In the genomic region with DNA sequence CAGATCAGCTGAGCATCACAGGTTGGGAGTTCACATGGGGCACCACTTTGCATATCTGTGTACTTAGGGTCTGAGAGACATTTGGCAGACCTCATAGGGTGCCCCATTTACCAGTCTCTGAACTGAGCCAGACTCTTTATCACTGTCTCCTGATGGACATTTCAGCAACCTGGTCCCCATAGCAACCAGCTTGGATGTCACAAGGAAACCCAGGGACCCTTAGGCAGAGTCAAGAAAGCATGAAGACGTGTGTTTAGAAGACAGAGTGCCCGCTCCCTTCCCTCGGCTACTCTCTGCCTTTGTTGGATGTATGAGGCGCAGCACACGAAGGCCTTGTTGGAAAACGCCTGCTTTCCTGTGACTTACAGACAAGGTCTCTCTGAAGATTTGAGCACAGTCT, we compare ENCODE assay signal across 29 mouse cellular contexts. TPM values are rescaled to one million over a fixed set of nuclear protein-coding genes. Genes with fewer than 3 reads are reported as not detected.
DNase-seq lines count a peak whose midpoint lies in the region; ATAC-seq and TF ChIP-seq lines count a peak whose summit lies in the region.
"Had no signal": no experiment of that assay in that cellular context is flagged by ENCODE, and none has a peak within 500 bp of the region (broad histone marks: within the 10 kb centered on the region; RNA-seq: fewer than 3 reads in every experiment).

No protein-coding gene starts in this region.

- H3K9me3 ChIP-seq in forebrain, postnatal 0 days (ENCODE audit: low read length): no peaks in the 10 kb centered on the region
- no peaks in the 10 kb centered on the region for H3K9me3 ChIP-seq in forebrain, embryonic 14.5 days (replicated peaks; ENCODE audit: control insufficient read depth, low read length)
- H3K9me3 ChIP-seq in hindbrain, embryonic 12.5 days (replicated peaks): no peaks in the 10 kb centered on the region
- no peaks in the 10 kb centered on the region for H3K9me3 ChIP-seq in hindbrain, embryonic 11.5 days (ENCODE audit: control insufficient read depth, low read length)
- no peaks in the 10 kb centered on the region for H3K9me3 ChIP-seq in hindbrain, embryonic 16.5 days (ENCODE audit: control insufficient read depth, low read length)
- no peaks in the 10 kb centered on the region for H3K9me3 ChIP-seq in midbrain, embryonic 16.5 days (replicated peaks; ENCODE audit: control insufficient read depth, low read length, poor library complexity, severe bottlenecking)
- H3K9me3 ChIP-seq: embryonic facial prominence, embryonic 10.5 days; embryonic facial prominence, embryonic 15.5 days; forebrain, embryonic 15.5 days; heart, embryonic 10.5 days; heart, embryonic 15.5 days; kidney, embryonic 15.5 days; limb, embryonic 13.5 days; neural tube, embryonic 12.5 days had no signal

- no peak overlapping the region for H3K4me3 ChIP-seq in forebrain, postnatal 0 days (ENCODE audit: low read depth, low read length)
- H3K4me3 ChIP-seq in forebrain, embryonic 14.5 days (ENCODE audit: low read depth, low read length): no peak overlapping the region
- no peak overlapping the region for H3K4me3 ChIP-seq in hindbrain, embryonic 12.5 days
- no peak overlapping the region for H3K4me3 ChIP-seq in hindbrain, embryonic 11.5 days (ENCODE audit: low read depth, low read length)
- H3K4me3 ChIP-seq in hindbrain, embryonic 16.5 days (ENCODE audit: low read length): no peak overlapping the region
- no peak overlapping the region for H3K4me3 ChIP-seq in midbrain, embryonic 16.5 days (ENCODE audit: low read depth, low read length)
- H3K4me3 ChIP-seq: embryonic facial prominence, embryonic 10.5 days; embryonic facial prominence, embryonic 15.5 days; forebrain, embryonic 15.5 days; heart, embryonic 10.5 days; heart, embryonic 15.5 days; kidney, embryonic 15.5 days; limb, embryonic 13.5 days; neural tube, embryonic 12.5 days had no signal

- TF ChIP-seq CTCF in forebrain, postnatal 0 days (IDR thresholded peaks at IDR 0.05; ENCODE audit: low read depth): no peak

- 0 out of 2 replicates have a peak, but pooled peaks have one; percentile 11 for ATAC-seq in forebrain, postnatal 0 days
- ATAC-seq in forebrain, embryonic 14.5 days: no peak
- ATAC-seq in hindbrain, embryonic 12.5 days (ENCODE audit: low FRiP score): peak; percentile 29; the same call in 1 of the 2 replicates
- ATAC-seq in hindbrain, embryonic 11.5 days (ENCODE audit: low FRiP score): no peak
- peak; percentile 19; the same call in 1 of the 2 replicates for ATAC-seq in hindbrain, embryonic 16.5 days
- peak; percentile 61; the same call in 1 of the 2 replicates for ATAC-seq in midbrain, embryonic 16.5 days
- ATAC-seq: Patski had no signal

- H3K4me2 ChIP-seq in forebrain, postnatal 0 days (ENCODE audit: low read depth): no peak overlapping the region
- no peak overlapping the region for H3K4me2 ChIP-seq in forebrain, embryonic 14.5 days (ENCODE audit: low read length)
- no peak overlapping the region for H3K4me2 ChIP-seq in hindbrain, embryonic 12.5 days (replicated peaks)
- H3K4me2 ChIP-seq in hindbrain, embryonic 11.5 days (replicated peaks; ENCODE audit: low read depth, low read length): no peak overlapping the region
- no peak overlapping the region for H3K4me2 ChIP-seq in hindbrain, embryonic 16.5 days (ENCODE audit: low read length)
- no peak overlapping the region for H3K4me2 ChIP-seq in midbrain, embryonic 16.5 days (ENCODE audit: low read length)
- H3K4me2 ChIP-seq: embryonic facial prominence, embryonic 15.5 days; forebrain, embryonic 15.5 days; heart, embryonic 15.5 days; kidney, embryonic 15.5 days; limb, embryonic 13.5 days; liver, embryonic 11.5 days; neural tube, embryonic 12.5 days had no signal

- no peaks in the 10 kb centered on the region for H3K4me1 ChIP-seq in forebrain, postnatal 0 days (ENCODE audit: insufficient read depth)
- H3K4me1 ChIP-seq in forebrain, embryonic 14.5 days (ENCODE audit: control insufficient read depth, insufficient read depth, low read length): 0 out of 2 replicates have a peak, but pooled peaks cover 12% of the 10 kb centered on the region
- H3K4me1 ChIP-seq in hindbrain, embryonic 12.5 days: peaks cover 25% of the 10 kb centered on the region; the same call in 1 of the 2 replicates
- H3K4me1 ChIP-seq in hindbrain, embryonic 11.5 days (replicated peaks; ENCODE audit: control insufficient read depth, insufficient read depth, low read length): peaks cover 2% of the 10 kb centered on the region; the same call in 1 of the 2 replicates
- H3K4me1 ChIP-seq in hindbrain, embryonic 16.5 days (ENCODE audit: control insufficient read depth, insufficient read depth, low read depth, low read length): peaks cover 7% of the 10 kb centered on the region
- H3K4me1 ChIP-seq in midbrain, embryonic 16.5 days (ENCODE audit: control insufficient read depth, insufficient read depth, low read length): peaks cover 8% of the 10 kb centered on the region

- H3K27me3 ChIP-seq in forebrain, postnatal 0 days (ENCODE audit: insufficient read depth, low read length): no peaks in the 10 kb centered on the region
- no peaks in the 10 kb centered on the region for H3K27me3 ChIP-seq in forebrain, embryonic 14.5 days (replicated peaks; ENCODE audit: control insufficient read depth, insufficient read depth, low read length)
- no peaks in the 10 kb centered on the region for H3K27me3 ChIP-seq in hindbrain, embryonic 12.5 days
- no peaks in the 10 kb centered on the region for H3K27me3 ChIP-seq in hindbrain, embryonic 11.5 days (ENCODE audit: control insufficient read depth, insufficient read depth, low read length)
- no peaks in the 10 kb centered on the region for H3K27me3 ChIP-seq in hindbrain, embryonic 16.5 days (replicated peaks; ENCODE audit: control insufficient read depth, insufficient read depth, low read length)
- H3K27me3 ChIP-seq in midbrain, embryonic 16.5 days (ENCODE audit: control insufficient read depth, insufficient read depth, low read depth, low read length): no peaks in the 10 kb centered on the region
- H3K27me3 ChIP-seq: embryonic facial prominence, embryonic 15.5 days; forebrain, embryonic 15.5 days; neural tube, embryonic 12.5 days; Patski had no signal

- H3K36me3 ChIP-seq in forebrain, postnatal 0 days (ENCODE audit: insufficient read depth): no peaks in the 10 kb centered on the region
- no peaks in the 10 kb centered on the region for H3K36me3 ChIP-seq in forebrain, embryonic 14.5 days (ENCODE audit: control insufficient read depth, insufficient read depth, low read length)
- H3K36me3 ChIP-seq in hindbrain, embryonic 12.5 days: no peaks in the 10 kb centered on the region
- no peaks in the 10 kb centered on the region for H3K36me3 ChIP-seq in hindbrain, embryonic 11.5 days (ENCODE audit: control insufficient read depth, insufficient read depth, low read length)
- H3K36me3 ChIP-seq in hindbrain, embryonic 16.5 days (ENCODE audit: control insufficient read depth, insufficient read depth, low read length): no peaks in the 10 kb centered on the region
- no peaks in the 10 kb centered on the region for H3K36me3 ChIP-seq in midbrain, embryonic 16.5 days (ENCODE audit: control insufficient read depth, insufficient read depth, low read length)
- H3K36me3 ChIP-seq: embryonic facial prominence, embryonic 10.5 days; embryonic facial prominence, embryonic 15.5 days; forebrain, embryonic 15.5 days; heart, embryonic 10.5 days; heart, embryonic 15.5 days; kidney, embryonic 15.5 days; limb, embryonic 13.5 days; neural tube, embryonic 12.5 days had no signal

- no peak overlapping the region for H3K27ac ChIP-seq in forebrain, postnatal 0 days (ENCODE audit: low read depth, low read length)
- no peak overlapping the region for H3K27ac ChIP-seq in forebrain, embryonic 14.5 days (ENCODE audit: low read depth, low read length)
- H3K27ac ChIP-seq in hindbrain, embryonic 12.5 days: no peak overlapping the region
- no peak overlapping the region for H3K27ac ChIP-seq in hindbrain, embryonic 11.5 days (ENCODE audit: low read depth, low read length)
- no peak overlapping the region for H3K27ac ChIP-seq in hindbrain, embryonic 16.5 days (ENCODE audit: low read depth, low read length)
- H3K27ac ChIP-seq in midbrain, embryonic 16.5 days (ENCODE audit: low read length): peak overlapping the region; percentile 63; the same call in 1 of the 2 replicates
- H3K27ac ChIP-seq: embryonic facial prominence, embryonic 15.5 days; forebrain, embryonic 15.5 days; heart, embryonic 10.5 days; heart, embryonic 15.5 days; kidney, embryonic 15.5 days; limb, embryonic 13.5 days; macrophage; neural tube, embryonic 12.5 days had no signal

- DNase-seq in forebrain, postnatal 0 days: no peak
- DNase-seq in forebrain, embryonic 14.5 days (ENCODE audit: low spot score): no peak
- DNase-seq in hindbrain, embryonic 11.5 days (ENCODE audit: low spot score): no peak
- DNase-seq in adrenal gland, postnatal 36 days: no peak
- no peak for DNase-seq in natural killer cell, adult 2 months (ENCODE audit: low spot score in 2 of 2)
- DNase-seq: adrenal gland, postnatal 25 days; cerebellum, adult 2 months; cerebellum, postnatal 25 days; heart, postnatal 4 days; kidney, adult 18-20 months; kidney, postnatal 25 days; right cerebral cortex, adult 18-20 months; thymus, adult 2 months; thymus, postnatal 36 days had no signal

- no peak overlapping the region for H3K9ac ChIP-seq in forebrain, postnatal 0 days
- no peak overlapping the region for H3K9ac ChIP-seq in forebrain, embryonic 14.5 days (ENCODE audit: low read length)
- H3K9ac ChIP-seq in hindbrain, embryonic 12.5 days: no peak overlapping the region
- H3K9ac ChIP-seq in hindbrain, embryonic 11.5 days (ENCODE audit: low read depth, low read length): no peak overlapping the region
- 0 out of 2 replicates have a peak overlapping the region, but pooled peaks have one; percentile 25 for H3K9ac ChIP-seq in hindbrain, embryonic 16.5 days (ENCODE audit: low read depth, low read length)
- no peak overlapping the region for H3K9ac ChIP-seq in midbrain, embryonic 16.5 days (ENCODE audit: low read depth, low read length)
- H3K9ac ChIP-seq: embryonic facial prominence, embryonic 15.5 days; forebrain, embryonic 15.5 days; heart, embryonic 15.5 days; kidney, embryonic 15.5 days; limb, embryonic 13.5 days; neural tube, embryonic 12.5 days had no signal

- WGBS in forebrain, postnatal 0 days: 67% methylated on average over 6 of the region's 6 CpGs
- whole genome bisulfite sequencing in forebrain, embryonic 14.5 days: 82% methylated on average over 6 of the region's 6 CpGs
- WGBS in hindbrain, embryonic 12.5 days: 69% methylated on average over 6 of the region's 6 CpGs
- WGBS in hindbrain, embryonic 11.5 days: 75% methylated on average over 6 of the region's 6 CpGs
- 54% methylated on average over 6 of the region's 6 CpGs for WGBS in hindbrain, embryonic 16.5 days
- 54% methylated on average over 6 of the region's 6 CpGs for WGBS in midbrain, embryonic 16.5 days

RNA-seq across cellular contexts. Expression of a gene that starts 21.1 kb away (rescaled TPM):
- 113 and 132 TPM in 2 replicates for total RNA-seq in forebrain, postnatal 0 days (2014; rRNA removed)
- 95.2 and 123 TPM in 2 replicates for polyA plus RNA-seq in forebrain, postnatal 0 days (2015; fragmentation: Nextera tagmentation; extraction: Ambion mirVana)
- 95.8 and 113 TPM in 2 replicates for polyA plus RNA-seq in forebrain, embryonic 14.5 days (2014; fragmentation: Nextera tagmentation; extraction: Ambion mirVana)
- 142 and 180 TPM in 2 replicates for polyA plus RNA-seq in hindbrain, embryonic 12.5 days (2016; fragmentation: Nextera tagmentation; extraction: Ambion mirVana)
- 204 and 221 TPM in 2 replicates for polyA plus RNA-seq in hindbrain, embryonic 11.5 days (2014; fragmentation: Nextera tagmentation; extraction: Ambion mirVana)
- 74.7 and 123 TPM in 2 replicates for polyA plus RNA-seq in hindbrain, embryonic 16.5 days (2015; fragmentation: Nextera tagmentation; extraction: Ambion mirVana)
- 125 and 139 TPM in 2 replicates for polyA plus RNA-seq in midbrain, embryonic 16.5 days (2015; fragmentation: Nextera tagmentation; extraction: Ambion mirVana)
- 10 to 100 TPM; 48.9 to 70.7 TPM for total RNA-seq in adrenal gland, postnatal 36 days (2021)
- total RNA-seq: MEL had no signal

Comparison
In these comparisons a context has a peak if more than half of its experiments do, and no peak if none do; other contexts are left out.
1. ATAC-seq: peak in forebrain, postnatal 0 days (single experiment), hindbrain, embryonic 12.5 days (single experiment), hindbrain, embryonic 16.5 days (single experiment) and midbrain, embryonic 16.5 days (single experiment); none in forebrain, embryonic 14.5 days (single experiment) and hindbrain, embryonic 11.5 days (single experiment).